Mouse (Mus musculus) liver, postnatal 0 days (tissue): ENCODE measurements around the gene Ptprb. TPM values are rescaled to one million over a fixed set of nuclear protein-coding genes. Genes with fewer than 3 reads are reported as not detected.

Experiments
- ATAC-seq: fragments of 200-750 bp; cut with Nextera tagmentation; 2 replicates; pipeline ENCODE4 v1.8.0; 2017; ENCODE audit warnings: mild to moderate bottlenecking, moderate library complexity
- DNase-seq: peaks from one replicate; pipeline ENCODE4 v3.0.0-alpha.2; 2016
- H3K27ac ChIP-seq: fragments of 300-500 bp; sonication (generic); 2 replicates; pipeline ENCODE4 v1.5.1; 2014; ENCODE audit warnings: antibody characterized with exemption, moderate library complexity, mild to moderate bottlenecking, low read depth
- H3K27me3 ChIP-seq: fragments of 300-500 bp; sonication (generic); 2 replicates; pipeline ENCODE4 v1.6.1; 2014; ENCODE audit warnings: low read length, control low read depth, mixed read lengths; ENCODE audit not compliant: insufficient read depth
- H3K36me3 ChIP-seq: fragments of 300-500 bp; sonication (generic); replicated peaks from 2 replicates; pipeline ENCODE4 v1.6.1; 2014; ENCODE audit warnings: mild to moderate bottlenecking, control low read depth, low read length, moderate library complexity, mixed read lengths; ENCODE audit not compliant: insufficient read depth
- H3K4me1 ChIP-seq: fragments of 300-500 bp; sonication (generic); 2 replicates; pipeline ENCODE4 v1.6.1; 2014; ENCODE audit warnings: antibody characterized with exemption, mild to moderate bottlenecking, control low read depth; ENCODE audit not compliant: insufficient read depth
- H3K4me2 ChIP-seq: fragments of 300-500 bp; sonication (generic); 2 replicates; pipeline ENCODE4 v1.6.1; 2014; ENCODE audit warnings: low read depth, mild to moderate bottlenecking, low read length, moderate library complexity, mixed read lengths
- H3K4me3 ChIP-seq: fragments of 300-500 bp; sonication (generic); 2 replicates; pipeline ENCODE4 v1.5.1; 2014; ENCODE audit warnings: low read depth, low read length
- H3K9ac ChIP-seq: fragments of 300-500 bp; sonication (generic); replicated peaks from 2 replicates; pipeline ENCODE4 v1.6.1; 2014; ENCODE audit warnings: mild to moderate bottlenecking, moderate library complexity
- H3K9me3 ChIP-seq: fragments of 300-500 bp; sonication (generic); 2 replicates; pipeline ENCODE4 v1.6.1; 2016; ENCODE audit warnings: mild to moderate bottlenecking, control low read depth, low read length, mixed read lengths
- CTCF ChIP-seq: sonication (generic); IDR thresholded peaks from 2 replicates; pipeline ENCODE4 v1.5.1; 2016; ENCODE audit warnings: antibody characterized with exemption, low read depth
- EP300 ChIP-seq: IDR thresholded peaks from 2 replicates; pipeline ENCODE4 v1.6.1; 2016; ENCODE audit warnings: antibody characterized with exemption, low read depth, mild to moderate bottlenecking
- WGBS: fragments of 180-500 bp; shearing (Covaris S2); extraction: QIAGEN DNeasy Blood & Tissue Kit; methylation state at CpG from one replicate; pipeline ENCODE4 v1.1.7; 2014; ENCODE audit not compliant: insufficient replicate concordance; 5-methylcytosine and 5-hydroxymethylcytosine counted together
- polyA plus RNA-seq: library from polyadenylated mRNA; unstranded; fragments of >200 nt; fragmentation: Nextera tagmentation; extraction: Ambion mirVana; gene quantifications from 2 replicates; pipeline ENCODE4 v1.2.1, GENCODE M21; 2015

Gene Ptprb
- 2.5 and 3.1 TPM in 2 replicates for polyA plus RNA-seq

DNA sequence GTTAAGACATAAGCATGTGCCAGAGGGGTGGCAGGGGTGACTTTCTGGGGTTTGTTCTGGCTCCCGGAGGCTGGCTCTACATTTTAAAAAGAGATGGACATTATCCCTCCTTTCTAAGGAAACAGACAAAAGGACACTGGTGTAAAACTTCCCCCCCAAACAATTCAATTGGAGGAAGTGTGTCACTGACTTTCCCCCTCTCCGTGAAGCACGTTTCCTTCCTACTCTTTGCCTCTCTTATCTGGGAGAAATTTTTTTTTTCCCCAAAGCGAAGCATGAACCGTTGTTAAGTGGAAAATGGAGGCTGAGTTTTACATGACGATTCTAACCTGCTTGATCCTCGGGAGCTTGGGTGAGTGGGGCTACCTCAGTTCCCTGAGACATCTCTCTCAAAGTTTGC is at the start of gene Ptprb:
Ptprb (plus strand) TSS at position 244 of the 400 bp plus-strand sequence.
- 0 out of 2 replicates have a peak within 1 kb of the TSS, but pooled peaks have one; percentile 10 for H3K4me3 ChIP-seq
- TF ChIP-seq CTCF (no peak), EP300 (no peak)
- no peak for ATAC-seq
- H3K27ac ChIP-seq: peak within 1 kb of the TSS; percentile 39; the same call in 1 of the 2 replicates
- no peak within 1 kb of the TSS for H3K9ac ChIP-seq
- no peak for DNase-seq
- H3K9me3 ChIP-seq: no peaks in the 10 kb centered on the region
- no peaks in the 10 kb centered on the region for H3K36me3 ChIP-seq
- H3K4me1 ChIP-seq: no peaks in the 10 kb centered on the region
- 23% methylated on average over 7 of the region's 7 CpGs for WGBS
- no peaks in the 10 kb centered on the region for H3K27me3 ChIP-seq
- no peak within 1 kb of the TSS for H3K4me2 ChIP-seq

GRCm38 (mm10) chr10:116235299-116235698 is 40.0 kb upstream of the Ptprb start:
- Histone ChIP-seq H3K9me3 (no peaks in the 10 kb centered on the region), H3K27me3 (no peaks in the 10 kb centered on the region), H3K4me3 (no peak overlapping the region), H3K36me3 (no peaks in the 10 kb centered on the region), H3K9ac (no peak overlapping the region), H3K4me1 (no peaks in the 10 kb centered on the region), H3K4me2 (no peak overlapping the region), H3K27ac (no peak overlapping the region)
- ATAC-seq (no peak), DNase-seq (no peak)
- TF ChIP-seq CTCF (no peak), EP300 (no peak)
- WGBS: 40% methylated on average over 5 of the region's 5 CpGs

DNA sequence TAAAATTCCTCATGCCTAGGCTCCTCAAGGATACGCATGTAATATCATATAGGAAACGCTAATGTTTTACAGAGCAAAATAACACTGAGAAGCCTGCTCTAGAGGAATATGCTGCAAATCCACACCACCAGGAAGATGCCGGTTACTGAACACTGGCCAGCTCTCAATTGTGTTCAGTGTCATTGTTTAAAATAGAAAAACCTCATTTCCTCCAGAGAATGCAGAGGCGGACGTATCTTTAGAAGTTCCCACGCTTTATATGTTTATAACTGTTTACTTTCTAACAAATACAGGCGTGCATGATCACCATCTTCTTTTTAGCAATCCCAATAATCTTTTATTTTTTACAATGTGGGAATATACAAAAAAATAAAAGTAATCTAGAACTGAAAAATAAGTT is 33.1 kb upstream of the Ptprb start:
- TF ChIP-seq EP300: no peak
- TF ChIP-seq CTCF: no peak
- H3K4me2 ChIP-seq: no peak overlapping the region
- H3K36me3 ChIP-seq: no peaks in the 10 kb centered on the region
- no peak overlapping the region for H3K4me3 ChIP-seq
- no peak overlapping the region for H3K27ac ChIP-seq
- H3K9me3 ChIP-seq: no peaks in the 10 kb centered on the region
- no peaks in the 10 kb centered on the region for H3K4me1 ChIP-seq
- H3K27me3 ChIP-seq: no peaks in the 10 kb centered on the region
- 47% methylated on average over 7 of the region's 7 CpGs for WGBS
- no peak for DNase-seq
- no peak for ATAC-seq
- H3K9ac ChIP-seq: no peak overlapping the region

DNA sequence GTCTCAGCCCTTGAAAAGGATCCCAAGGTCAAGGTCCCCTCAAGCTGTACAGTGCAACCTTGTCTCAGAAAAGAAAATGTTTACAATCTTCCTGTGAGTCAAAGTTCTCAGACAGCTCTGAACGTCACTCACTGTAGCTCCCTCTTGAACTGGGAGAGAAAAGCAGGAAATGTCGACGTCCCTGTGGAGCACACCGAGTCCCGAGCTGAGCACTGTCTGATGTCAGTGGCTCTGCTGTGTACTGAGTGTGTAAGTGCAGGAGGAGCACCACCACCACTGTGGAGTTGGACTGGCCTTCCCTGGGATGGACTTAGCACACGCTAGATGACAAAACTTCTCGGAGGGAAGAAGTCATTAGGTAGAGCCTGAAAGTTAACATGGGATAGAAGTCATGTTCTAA is 31.9 kb upstream of the Ptprb start:
- no peak for TF ChIP-seq EP300
- no peak for TF ChIP-seq CTCF
- Histone ChIP-seq H3K4me3 (no peak overlapping the region), H3K9ac (no peak overlapping the region), H3K27me3 (no peaks in the 10 kb centered on the region), H3K4me2 (no peak overlapping the region), H3K4me1 (no peaks in the 10 kb centered on the region), H3K27ac (no peak overlapping the region), H3K9me3 (no peaks in the 10 kb centered on the region), H3K36me3 (no peaks in the 10 kb centered on the region)
- no peak for ATAC-seq
- WGBS: 38% methylated on average over 7 of the region's 7 CpGs
- DNase-seq: no peak

GRCm38 (mm10) chr10:116245632-116246031 is 29.7 kb upstream of the Ptprb start:
- ATAC-seq: no peak
- Histone ChIP-seq H3K4me2 (no peak overlapping the region), H3K9me3 (no peaks in the 10 kb centered on the region), H3K4me3 (no peak overlapping the region), H3K4me1 (no peaks in the 10 kb centered on the region), H3K27ac (no peak overlapping the region), H3K36me3 (no peaks in the 10 kb centered on the region), H3K27me3 (no peaks in the 10 kb centered on the region), H3K9ac (no peak overlapping the region)
- no peak for TF ChIP-seq EP300
- no peak for TF ChIP-seq CTCF
- WGBS: 50% methylated on average over 2 of the region's 2 CpGs
- DNase-seq: no peak

DNA sequence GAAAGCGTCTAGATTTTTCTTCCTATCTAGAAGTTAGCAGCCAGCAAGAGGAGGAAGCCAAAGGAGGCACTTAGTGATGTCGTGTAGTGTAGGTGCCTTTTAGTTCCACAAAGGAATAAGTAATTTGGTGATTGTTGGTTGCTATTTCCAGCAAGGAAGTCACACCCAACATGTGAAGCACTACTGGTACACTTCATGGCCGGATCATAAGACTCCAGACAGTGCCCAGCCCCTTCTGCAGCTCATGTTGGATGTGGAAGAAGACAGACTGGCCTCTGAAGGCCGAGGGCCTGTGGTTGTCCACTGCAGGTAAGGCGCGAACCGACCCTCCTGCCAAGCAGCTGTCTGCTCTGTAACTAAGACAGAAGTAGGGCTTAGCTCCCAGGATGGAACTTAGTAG is 22.7 kb upstream of the Ptprb start:
- no peak for ATAC-seq
- Histone ChIP-seq H3K4me1 (no peaks in the 10 kb centered on the region), H3K27me3 (no peaks in the 10 kb centered on the region), H3K4me2 (no peak overlapping the region), H3K9me3 (no peaks in the 10 kb centered on the region), H3K36me3 (no peaks in the 10 kb centered on the region), H3K27ac (no peak overlapping the region), H3K9ac (no peak overlapping the region), H3K4me3 (no peak overlapping the region)
- DNase-seq: no peak
- no peak for TF ChIP-seq CTCF
- 78% methylated on average over 7 of the region's 7 CpGs for WGBS

- no peak overlapping the region for H3K9ac ChIP-seq
- 42% methylated on average over 6 of the region's 6 CpGs for WGBS
- no peak for ATAC-seq
Measured at GRCm38 (mm10) chr10:116253972-116254371, 21.4 kb upstream of the Ptprb start.

More at GRCm38 (mm10) chr10:116253972-116254371, 21.4 kb upstream of the Ptprb start:
- Histone ChIP-seq H3K4me1 (no peaks in the 10 kb centered on the region), H3K4me3 (no peak overlapping the region), H3K27me3 (no peaks in the 10 kb centered on the region), H3K36me3 (no peaks in the 10 kb centered on the region), H3K4me2 (no peak overlapping the region), H3K9me3 (no peaks in the 10 kb centered on the region), H3K27ac (no peak overlapping the region)
- TF ChIP-seq EP300: no peak
- no peak for TF ChIP-seq CTCF
- DNase-seq: no peak
